Mouse (Mus musculus) lung, postnatal 0 days (tissue): ENCODE results near the gene Ttc22.

ENCODE experiments used
- CTCF ChIP-seq: IDR thresholded peaks from 2 replicates; pipeline ENCODE4 v1.5.1; 2016; ENCODE audit warnings: antibody characterized with exemption, mild to moderate bottlenecking
- EP300 ChIP-seq: IDR thresholded peaks from 2 replicates; pipeline ENCODE4 v1.6.1; 2016; ENCODE audit warnings: antibody characterized with exemption, mild to moderate bottlenecking, control low read depth

GRCm38 (mm10) chr4:106606639-106607554 lies 15.3 kb upstream of the Ttc22 start:
- no peak for TF ChIP-seq CTCF
- no peak for TF ChIP-seq EP300
